Mouse (Mus musculus) mature B cell (primary cell): ENCODE results near the gene Rnpepl1.
"Not testable (repeated sequence)": the region's sequence is repeated elsewhere in the genome, so short reads cannot be mapped to it uniquely, and the experiment has no call there.

Experiments
- in situ Hi-C: fragments of 300-500 bp; cut with MboI; formaldehyde crosslinking; loops from 2 replicates; pipeline ENCODE4 v1.14.3; 2019

Gene Rnpepl1

GRCm38 (mm10) chr1:92935054-92935962 is 24.7 kb downstream of the Rnpepl1 start:
- in situ Hi-C loops = loop anchor here (10.0 to 25.0 kb wide), 2 partner anchors 461 to 552 kb away; partner anchors contain the start of genes Hdlbp and Ndufa10

DNA sequence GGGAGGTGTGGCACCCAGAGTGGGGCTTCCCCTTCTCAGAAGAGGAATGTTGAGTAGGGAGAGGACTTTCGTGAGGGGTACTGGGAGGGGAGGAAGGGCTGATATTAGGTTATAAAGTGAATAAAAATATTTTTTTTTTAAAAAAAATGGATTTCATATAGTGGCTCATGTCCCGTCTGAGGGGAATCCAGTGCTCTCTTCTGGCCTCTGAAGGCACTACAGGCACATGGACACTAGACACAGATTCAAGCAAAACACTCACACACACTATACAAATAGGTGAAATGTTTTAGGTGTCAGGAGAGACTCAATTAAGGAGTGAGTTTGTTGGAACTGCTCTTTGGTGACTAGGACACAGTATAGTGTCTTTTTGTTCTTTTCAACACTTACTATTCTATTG is 25.4 kb downstream of the Rnpepl1 start:
- in situ Hi-C loops = loop anchor here (10.0 to 25.0 kb wide), 2 partner anchors 461 to 551 kb away; partner anchors contain the start of genes Hdlbp and Ndufa10

- in situ Hi-C loops = loop anchor here (10.0 to 25.0 kb wide), 2 partner anchors 462 to 551 kb away; partner anchors contain the start of genes Hdlbp and Ndufa10
Observed at GRCm38 (mm10) chr1:92936467-92936866, 25.9 kb downstream of the Rnpepl1 start.

DNA sequence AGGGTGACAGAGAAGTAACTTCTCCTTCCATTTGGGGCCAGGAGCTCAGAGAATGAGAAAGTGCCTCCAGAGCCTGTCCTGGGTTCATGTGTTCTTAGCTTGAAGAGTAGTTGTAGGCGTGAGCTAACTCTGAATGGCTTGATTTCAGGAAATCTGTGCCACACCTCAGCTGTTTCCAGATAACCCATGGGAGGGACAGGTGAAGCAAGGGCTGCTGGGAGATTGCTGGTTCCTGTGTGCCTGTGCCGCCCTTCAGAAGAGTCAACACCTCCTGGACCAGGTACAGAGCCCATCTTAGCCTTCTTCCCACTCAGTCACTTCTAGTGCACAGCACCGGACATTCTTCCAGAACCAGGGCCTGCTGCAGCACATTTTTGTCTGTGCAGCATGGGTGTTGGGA is 27.2 kb downstream of the Rnpepl1 start:
- in situ Hi-C loops = loop anchor here (10.0 to 25.0 kb wide), 2 partner anchors 463 to 550 kb away; partner anchors contain the start of genes Hdlbp and Ndufa10

DNA sequence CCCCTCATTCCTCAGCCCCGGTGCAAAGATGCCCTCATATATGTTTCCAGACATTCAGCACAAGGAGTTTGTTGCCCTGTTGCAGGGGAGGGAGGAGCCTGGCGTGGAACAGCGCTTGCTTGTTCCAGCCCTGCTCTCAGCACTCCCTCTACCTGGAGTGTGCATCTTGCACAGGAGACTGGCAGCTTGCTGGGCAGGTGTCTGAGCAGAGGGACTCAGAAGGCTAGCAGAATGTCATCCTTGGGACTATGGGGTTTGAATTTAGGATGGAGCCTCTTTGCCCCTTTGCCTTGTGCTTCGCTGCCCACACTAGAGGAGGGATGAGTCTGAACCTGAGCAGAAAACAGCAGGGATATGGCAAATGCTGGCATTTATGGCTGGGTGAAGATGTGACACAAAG is 29.2 kb downstream of the Rnpepl1 start:
- in situ Hi-C loops = loop anchor here (10.0 to 25.0 kb wide), 2 partner anchors 465 to 548 kb away; partner anchors contain the start of genes Hdlbp and Ndufa10

- in situ Hi-C loops = loop anchor here (25.0 kb wide), 1 partner anchor 544 kb away; the partner anchor contains the start of gene Hdlbp
Observed at GRCm38 (mm10) chr1:92943219-92943989, 32.8 kb downstream of the Rnpepl1 start.

- in situ Hi-C loops = loop anchor here (25.0 kb wide), 1 partner anchor 539 kb away; the partner anchor contains the start of gene Hdlbp
Observed at GRCm38 (mm10) chr1:92947966-92948365, 37.4 kb downstream of the Rnpepl1 start.

- in situ Hi-C loops = loop anchor here (25.0 kb wide), 1 partner anchor 538 kb away; the partner anchor contains the start of gene Hdlbp
Observed at GRCm38 (mm10) chr1:92949426-92949825, 38.8 kb downstream of the Rnpepl1 start.

GRCm38 (mm10) chr1:92950607-92951006 is 40.0 kb downstream of the Rnpepl1 start, which contains the start of gene Gpr35:
Gpr35 (plus strand) TSS chr1:92950865.
- in situ Hi-C loops = no loop called here

DNA sequence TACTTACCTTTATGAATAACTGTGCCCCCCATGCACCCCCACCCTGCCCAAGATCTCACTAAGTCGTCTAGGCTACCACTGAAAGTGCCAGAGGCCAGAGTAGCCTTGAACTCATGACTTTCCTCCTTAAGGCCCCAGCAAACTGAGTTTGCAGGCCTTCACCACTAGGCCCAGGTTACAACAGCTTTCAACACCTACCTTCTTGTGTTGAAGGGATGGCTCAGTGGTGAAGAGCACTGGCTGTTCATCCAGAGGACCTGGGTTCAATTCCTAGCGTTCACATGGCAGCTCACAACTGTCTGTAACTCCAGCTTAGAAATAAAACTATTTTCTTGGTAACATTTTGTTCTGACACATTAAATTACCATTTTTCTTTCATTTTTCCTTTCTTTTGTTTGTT is 43.1 kb downstream of the Rnpepl1 start:
- in situ Hi-C loops = no loop called here

- in situ Hi-C loops = not testable (repeated sequence)
Observed at GRCm38 (mm10) chr1:92956571-92957335, 46.2 kb downstream of the Rnpepl1 start.

GRCm38 (mm10) chr1:92958999-92959398 is 48.4 kb downstream of the Rnpepl1 start:
- in situ Hi-C loops = no loop called here

DNA sequence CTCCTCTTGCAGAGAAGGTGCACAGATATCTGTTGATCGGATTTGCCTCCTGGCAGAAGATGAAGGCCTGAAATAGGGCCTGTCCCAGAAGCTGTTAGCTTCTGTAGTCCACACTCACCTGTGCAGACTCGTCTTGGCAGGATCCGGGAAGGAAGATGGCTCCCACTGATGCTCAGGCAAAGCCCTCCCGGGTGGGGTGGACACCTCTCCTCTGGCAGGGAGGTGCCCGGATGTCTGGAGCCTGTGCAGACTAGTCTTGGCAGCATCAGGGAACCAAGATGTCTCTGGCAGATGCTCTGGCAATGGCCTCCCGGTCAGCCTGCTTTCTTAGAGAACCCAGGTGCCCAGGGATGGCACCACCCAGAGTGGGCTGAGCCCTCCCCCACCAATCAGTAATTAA is 60.2 kb downstream of the Rnpepl1 start:
- in situ Hi-C loops = not testable (repeated sequence)

- in situ Hi-C loops = no loop called here
Observed at GRCm38 (mm10) chr1:92971879-92972795, 61.6 kb downstream of the Rnpepl1 start.

GRCm38 (mm10) chr1:92972854-92973253 is 62.3 kb downstream of the Rnpepl1 start:
- in situ Hi-C loops = no loop called here
